Mouse (Mus musculus): ENCODE data around the gene Ubxn7. TPM values are rescaled to one million over a fixed set of nuclear protein-coding genes. Genes with fewer than 3 reads are reported as not detected.

Gene Ubxn7
- total RNA-seq, 2 experiments from 2014 or later: 52.1 to 58.9 TPM

DNA sequence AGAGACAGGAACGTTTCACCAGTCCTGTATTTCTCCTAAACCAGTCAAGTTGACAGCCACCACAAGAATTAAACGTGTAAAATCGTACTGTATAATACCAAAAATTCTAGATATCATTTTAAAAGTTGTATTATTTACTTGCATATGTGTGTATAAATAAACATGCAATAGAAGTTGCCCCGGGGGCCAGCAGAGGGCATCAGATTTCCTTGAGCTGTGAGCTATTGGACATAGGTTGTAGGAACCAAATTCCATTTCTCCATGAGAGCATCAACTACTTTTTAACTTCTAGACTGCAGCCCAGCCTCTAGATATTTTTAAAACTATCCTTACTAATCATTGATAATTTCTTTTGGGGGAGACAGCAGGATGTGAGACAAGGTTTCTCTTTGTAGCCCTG lies 39.3 kb downstream of the Ubxn7 start:
- peak; percentile 69; the same call in 1 of the 2 replicates for ATAC-seq (replicated peaks; ENCODE audit: low FRiP score, poor library complexity, severe bottlenecking)

DNA sequence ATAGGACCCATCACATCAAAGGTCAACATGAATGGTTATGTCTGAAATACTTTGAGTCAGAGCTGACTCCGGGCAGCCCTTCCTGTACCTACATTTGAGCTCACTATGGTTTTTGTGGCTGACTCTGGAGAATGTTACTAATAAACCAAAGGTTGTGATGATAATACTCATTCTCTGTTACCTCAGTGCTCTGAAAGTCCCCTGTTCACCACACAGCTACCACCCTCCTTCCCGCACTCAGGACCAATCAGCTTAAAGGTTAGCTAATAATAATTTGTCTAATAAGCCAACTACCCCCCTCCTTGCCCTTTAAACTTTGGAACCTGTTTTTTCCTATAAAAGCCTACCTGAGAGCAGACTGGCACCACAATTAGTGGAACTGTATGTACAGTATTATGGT lies 47.5 kb downstream of the Ubxn7 start:
- no peak for ATAC-seq (replicated peaks; ENCODE audit: low FRiP score, poor library complexity, severe bottlenecking)

DNA sequence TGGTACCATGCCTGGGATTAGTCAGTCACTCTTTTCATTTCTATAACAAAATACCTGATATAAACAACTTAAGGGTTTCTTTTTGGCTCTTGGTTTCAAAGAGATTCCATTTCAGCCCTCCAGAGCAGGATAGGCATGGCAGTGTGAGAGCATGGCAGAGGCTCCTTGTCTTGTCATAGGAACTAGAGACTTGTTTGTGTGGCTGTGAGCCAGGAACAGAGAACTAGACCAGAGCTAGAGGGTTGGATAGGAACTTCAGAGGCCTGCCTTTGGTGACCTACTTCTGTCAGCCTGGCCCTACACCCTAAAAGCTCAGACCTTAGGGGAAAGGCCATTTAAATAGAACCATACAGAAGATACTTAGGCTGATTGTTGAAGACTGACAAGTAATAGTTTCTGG lies 50.8 kb downstream of the Ubxn7 start:
- no peak for ATAC-seq (replicated peaks; ENCODE audit: low FRiP score, poor library complexity, severe bottlenecking)

DNA sequence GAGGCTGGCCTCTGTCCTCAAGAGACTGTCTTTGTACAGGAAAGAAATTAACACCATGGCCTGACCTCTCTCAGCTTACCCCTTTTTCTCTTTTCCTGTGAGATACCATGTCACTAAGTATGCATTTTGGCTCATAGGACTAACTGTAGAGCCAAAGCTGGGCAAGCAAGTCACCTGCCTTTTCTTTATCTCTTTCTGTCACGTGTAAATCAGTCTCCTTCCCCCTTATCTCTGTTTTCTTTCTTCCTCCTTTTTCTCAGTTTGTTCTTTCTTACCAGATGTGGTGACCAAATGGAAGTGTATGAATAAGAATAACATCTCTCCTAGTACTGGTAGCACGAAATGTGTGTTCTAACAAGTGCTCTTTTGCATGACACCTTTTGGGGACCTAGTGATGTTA lies 52.8 kb downstream of the Ubxn7 start:
- ATAC-seq (replicated peaks; ENCODE audit: low FRiP score, poor library complexity, severe bottlenecking): no peak

DNA sequence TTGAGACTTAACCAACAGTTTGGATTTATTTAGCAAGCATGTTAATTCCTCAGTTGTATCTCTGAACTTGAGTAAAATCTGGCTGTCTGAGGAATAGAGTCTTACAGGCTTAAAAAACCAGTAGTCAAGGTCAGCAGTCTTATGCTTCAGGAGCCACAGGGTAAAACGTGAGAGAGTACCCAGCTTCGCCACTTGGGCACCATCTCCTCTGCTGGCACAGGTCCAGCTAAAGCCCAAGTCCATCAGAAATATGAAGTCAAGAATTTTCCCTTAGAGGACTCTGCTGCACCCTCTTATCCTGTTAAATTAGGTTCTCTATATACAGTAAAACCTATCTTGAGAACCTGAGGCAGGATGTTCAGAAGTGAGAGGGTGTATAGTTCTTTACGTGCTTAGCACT lies 54.8 kb downstream of the Ubxn7 start:
- ATAC-seq (replicated peaks; ENCODE audit: low FRiP score, poor library complexity, severe bottlenecking): no peak

DNA sequence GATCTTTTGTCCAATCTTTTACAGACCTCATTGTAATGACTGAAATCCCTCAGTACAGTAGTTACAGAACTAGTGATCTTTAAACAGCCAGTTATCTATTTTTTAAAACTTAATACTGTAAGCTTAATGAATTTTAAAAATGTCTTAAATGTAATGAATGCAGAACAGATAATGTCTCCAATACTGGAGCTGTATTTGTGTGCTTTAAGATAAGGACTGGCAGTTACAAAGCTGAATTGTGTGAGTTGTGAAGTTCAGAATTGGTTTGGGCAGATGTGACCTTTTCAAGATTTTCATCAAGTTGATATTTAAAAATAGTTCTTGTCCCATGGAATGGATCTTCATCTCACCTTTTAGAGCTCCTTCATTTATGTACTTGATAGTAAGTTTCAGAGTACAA lies 57.0 kb downstream of the Ubxn7 start:
- no peak for ATAC-seq (replicated peaks; ENCODE audit: low FRiP score, poor library complexity, severe bottlenecking)

DNA sequence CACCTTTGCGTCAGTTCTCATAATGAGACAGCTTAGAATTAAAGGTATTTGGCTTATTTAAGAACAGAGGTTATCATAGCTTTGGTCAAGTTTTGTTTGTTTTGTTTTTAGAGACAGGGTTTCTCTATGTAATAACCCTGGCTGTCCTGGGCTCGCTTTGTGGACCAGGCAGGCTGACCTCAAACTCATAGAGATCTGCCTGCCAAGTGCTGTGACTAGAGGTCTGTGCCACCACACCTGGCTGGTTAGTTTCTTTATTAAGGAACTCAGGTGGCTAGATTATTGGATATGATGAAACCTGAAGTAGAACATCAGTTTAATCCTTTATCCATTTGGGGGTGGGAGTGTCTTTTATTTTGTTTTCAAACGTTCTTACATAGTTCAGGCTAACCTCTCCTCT lies 57.8 kb downstream of the Ubxn7 start:
- ATAC-seq (replicated peaks; ENCODE audit: low FRiP score, poor library complexity, severe bottlenecking): no peak

DNA sequence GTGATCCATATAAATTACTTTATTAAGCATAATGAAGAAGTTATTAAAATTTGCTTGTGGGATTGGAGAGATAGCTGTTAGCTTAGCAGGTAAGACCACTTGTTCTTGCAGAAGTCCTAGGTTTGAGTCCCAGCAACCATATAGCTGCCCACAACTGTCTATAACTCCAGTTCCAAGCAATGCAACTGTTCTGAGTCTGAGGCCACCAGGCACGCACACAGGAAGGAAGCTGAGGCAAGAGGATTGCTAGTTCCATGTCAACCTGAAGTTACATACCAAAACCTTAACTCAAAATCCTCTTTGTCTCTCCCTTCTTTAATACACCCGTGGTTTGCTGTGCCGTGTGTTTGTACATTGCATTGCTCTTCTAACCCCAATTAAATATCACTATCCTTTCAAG lies 58.8 kb downstream of the Ubxn7 start:
- ATAC-seq (replicated peaks; ENCODE audit: low FRiP score, poor library complexity, severe bottlenecking): no peak

DNA sequence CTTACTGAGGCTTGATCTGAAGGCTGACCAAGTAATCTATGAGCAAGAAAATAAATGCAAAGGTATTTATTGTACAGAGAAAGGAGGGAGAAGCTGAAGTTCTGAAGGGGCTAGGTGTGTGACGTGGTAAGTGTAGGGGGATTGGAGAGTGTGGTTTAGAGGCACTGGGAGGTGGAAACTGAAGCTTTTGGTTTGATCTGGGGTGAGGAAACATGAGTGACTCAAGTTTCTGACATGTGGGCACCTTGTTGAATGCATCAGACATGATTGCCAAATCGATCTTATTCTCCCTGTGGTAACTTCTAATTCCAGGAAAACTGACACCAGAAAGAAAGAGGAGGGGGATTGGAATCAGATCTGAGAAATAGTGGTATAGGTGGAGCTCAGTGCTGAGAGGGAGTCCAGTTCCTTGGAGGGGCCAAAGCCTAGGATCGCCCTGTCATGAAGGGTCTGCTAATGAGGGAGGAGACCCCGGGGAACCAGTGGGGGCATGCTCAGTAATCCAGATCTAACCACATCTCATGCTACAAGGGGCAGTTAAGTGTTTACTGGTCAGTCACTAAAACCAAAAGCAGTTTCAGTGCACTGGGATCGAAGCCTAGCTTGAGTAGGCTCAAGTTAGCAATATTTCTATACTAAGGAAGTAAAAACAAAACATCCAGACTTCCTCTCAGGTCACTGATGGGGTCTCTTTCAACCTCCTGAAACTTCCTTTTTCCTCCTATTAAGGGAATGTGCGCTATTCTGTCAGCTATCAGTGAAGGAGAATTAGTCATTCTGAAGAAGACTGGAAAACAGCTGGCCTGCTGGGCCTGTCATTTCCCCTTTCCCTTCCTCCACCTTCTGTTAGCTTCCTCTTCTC lies 63.9 kb downstream of the Ubxn7 start:
- ATAC-seq (replicated peaks; ENCODE audit: low FRiP score, poor library complexity, severe bottlenecking): no peak

DNA sequence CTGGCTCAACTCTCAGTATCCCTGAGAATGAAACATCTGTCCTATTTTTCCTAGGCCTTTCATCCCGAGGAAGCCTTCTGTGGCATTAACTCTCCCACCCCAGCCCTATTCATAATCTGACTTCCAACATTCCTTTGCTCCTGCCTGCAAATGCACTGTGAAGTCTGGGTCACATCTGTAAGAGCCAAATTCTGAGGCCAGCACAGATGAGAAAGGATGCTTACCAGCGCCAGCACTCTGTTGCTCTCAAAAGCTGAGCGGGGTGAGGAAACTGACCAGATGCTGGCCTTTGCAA lies 64.4 kb downstream of the Ubxn7 start:
- ATAC-seq (replicated peaks; ENCODE audit: low FRiP score, poor library complexity, severe bottlenecking): no peak

DNA sequence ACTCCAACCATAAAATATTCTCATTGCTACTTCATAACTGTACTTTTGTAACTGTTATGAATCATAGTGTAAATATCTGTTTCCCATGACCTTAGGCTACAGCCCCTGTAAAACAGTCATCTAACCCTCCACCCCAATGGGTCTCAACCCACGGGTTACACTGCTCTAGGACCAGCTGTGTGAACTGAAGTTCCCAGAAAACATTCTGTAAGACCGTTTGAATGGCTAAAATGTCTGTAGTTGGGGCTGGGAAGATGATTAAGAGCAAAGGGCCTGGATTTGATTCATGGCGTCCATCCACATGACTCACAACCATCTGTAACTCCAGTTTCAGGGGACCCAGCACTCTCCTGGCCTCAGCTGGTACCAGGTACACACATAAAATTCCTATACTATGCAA lies 66.1 kb downstream of the Ubxn7 start:
- ATAC-seq (replicated peaks; ENCODE audit: low FRiP score, poor library complexity, severe bottlenecking): no peak

DNA sequence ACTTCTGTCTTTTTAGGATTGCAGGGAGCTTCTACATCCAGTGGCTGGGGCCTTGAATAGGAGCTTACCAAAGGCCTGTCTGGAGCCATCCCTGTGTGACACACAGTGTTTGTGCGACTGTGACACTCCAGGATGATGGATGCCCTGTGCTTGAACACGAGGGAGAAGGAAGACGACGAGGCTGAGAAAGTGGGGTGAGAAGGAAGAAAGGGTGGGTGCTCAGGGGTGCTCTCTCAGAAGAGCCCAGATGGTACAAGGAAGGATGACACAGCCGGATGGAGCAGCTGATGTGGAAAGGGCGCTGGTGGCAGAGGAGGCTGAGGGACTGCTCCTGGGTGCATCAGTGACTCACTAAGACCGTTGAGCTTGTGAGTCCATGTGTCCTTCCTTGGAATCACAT lies 68.2 kb downstream of the Ubxn7 start, which contains the start of gene Tm4sf19:
TSS of gene Tm4sf19 (plus strand) at position 240 of the 400 bp plus-strand sequence.
- no peak for ATAC-seq (replicated peaks; ENCODE audit: low FRiP score, poor library complexity, severe bottlenecking)

DNA sequence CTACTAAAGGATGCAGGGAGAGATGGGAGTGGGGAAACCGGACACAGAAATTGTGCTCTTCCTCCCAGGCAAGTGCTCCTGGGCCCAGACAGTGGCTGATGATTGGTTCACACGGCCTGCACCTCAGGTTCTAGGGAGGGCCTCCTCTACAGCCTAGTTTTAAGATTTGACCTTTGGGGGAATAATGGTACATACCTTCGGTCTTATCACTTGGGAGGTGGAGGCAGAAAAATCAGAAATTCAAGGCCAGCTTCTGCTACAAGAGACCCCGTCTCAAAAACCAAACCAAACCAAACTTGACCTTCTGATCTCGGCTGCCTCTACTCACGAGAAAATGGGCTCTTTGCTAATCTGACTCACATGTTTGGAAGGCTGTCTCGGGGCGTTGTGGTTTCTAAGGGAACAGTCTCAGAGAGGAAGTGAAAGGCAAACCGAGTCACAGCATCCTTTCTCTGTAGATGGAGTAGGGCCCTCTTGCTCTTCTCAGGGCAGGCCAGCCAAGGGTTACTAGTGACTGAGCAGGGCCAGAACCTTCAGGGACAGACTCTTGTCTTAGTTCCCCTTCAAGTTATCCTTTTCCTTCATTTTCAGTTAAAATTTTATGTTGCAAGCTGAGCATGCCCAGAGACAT lies 69.4 kb downstream of the Ubxn7 start:
- no peak for ATAC-seq (replicated peaks; ENCODE audit: low FRiP score, poor library complexity, severe bottlenecking)

DNA sequence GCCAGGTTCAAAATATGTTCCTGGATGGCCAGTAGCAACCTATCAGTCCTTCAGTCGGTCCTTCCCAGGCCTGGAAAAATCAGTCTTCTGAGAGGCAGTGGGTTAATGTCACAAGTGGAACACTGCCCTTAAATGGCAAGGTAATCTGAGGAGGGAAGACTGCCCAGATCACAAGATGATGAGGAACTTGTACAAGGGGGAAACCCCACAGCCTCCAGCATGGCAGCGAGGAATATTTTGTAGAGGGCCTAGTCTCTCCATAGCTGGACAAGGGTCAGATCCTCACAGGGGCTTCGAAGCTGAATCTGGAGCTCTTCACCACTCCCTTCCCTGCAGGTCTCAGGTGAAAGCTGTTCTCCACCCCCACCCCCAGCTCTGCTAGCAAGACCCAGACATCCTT lies 70.8 kb downstream of the Ubxn7 start:
- ATAC-seq (replicated peaks; ENCODE audit: low FRiP score, poor library complexity, severe bottlenecking): no peak

DNA sequence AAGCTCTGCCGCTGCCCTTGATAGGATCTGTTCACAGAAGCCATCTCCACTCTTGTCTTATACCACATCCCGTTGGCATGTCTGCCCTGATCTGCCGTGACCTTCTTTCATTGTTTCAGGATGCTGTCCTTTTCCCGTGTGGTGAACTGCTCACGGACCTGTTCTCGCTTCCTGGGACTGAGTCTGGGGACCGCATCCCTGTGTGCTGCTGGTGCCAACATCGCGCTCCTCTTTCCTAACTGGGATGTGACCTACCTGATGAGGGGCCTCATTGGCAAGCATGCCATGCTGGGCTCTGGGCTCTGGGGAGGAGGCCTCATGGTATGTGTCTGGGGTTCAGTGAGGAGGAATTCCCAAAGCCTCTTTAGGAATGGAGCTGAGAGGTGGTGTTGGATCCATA lies 73.7 kb downstream of the Ubxn7 start:
- ATAC-seq (replicated peaks; ENCODE audit: low FRiP score, poor library complexity, severe bottlenecking): 0 out of 2 replicates have a peak, but pooled peaks have one; percentile 26

DNA sequence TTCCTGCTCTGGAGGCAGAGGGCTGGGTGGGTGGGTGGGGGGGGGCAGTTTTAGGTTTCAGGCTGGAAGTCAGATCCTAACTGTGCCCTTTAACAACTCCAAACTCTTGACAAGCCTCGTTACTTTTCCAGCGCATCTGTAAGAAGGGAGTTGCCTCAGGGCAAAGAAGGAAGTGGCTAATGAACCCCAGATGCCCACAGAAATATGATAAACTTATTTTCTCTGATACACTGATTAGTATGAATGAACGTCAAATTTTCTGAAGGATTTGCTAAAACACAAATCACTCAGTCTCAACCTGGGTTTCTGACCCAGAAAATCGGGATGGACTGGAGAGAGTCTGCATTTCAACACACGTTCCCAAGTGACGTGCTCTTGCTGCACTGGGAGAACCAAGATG lies 74.6 kb downstream of the Ubxn7 start:
- ATAC-seq (replicated peaks; ENCODE audit: low FRiP score, poor library complexity, severe bottlenecking): no peak

DNA sequence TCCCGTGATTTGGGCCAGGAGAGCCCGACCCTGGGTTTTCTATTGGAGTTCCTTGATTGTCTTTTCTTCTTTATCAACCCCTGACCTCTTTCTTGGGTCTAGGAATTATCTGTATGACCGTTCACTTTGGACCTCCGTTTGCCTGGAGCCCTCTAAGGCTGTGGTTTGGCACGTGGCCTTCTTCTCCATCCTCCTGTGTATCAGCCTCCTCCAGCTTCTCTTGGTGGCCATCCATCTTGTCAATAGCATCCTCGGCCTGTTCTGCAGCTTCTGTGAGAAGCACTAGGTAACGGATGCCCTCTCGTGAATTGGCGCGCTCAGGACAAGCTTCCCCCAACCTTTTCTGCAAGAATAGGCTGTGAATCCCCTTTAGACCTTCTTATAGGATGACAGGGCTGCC lies 75.7 kb downstream of the Ubxn7 start:
- ATAC-seq (replicated peaks; ENCODE audit: low FRiP score, poor library complexity, severe bottlenecking): no peak

DNA sequence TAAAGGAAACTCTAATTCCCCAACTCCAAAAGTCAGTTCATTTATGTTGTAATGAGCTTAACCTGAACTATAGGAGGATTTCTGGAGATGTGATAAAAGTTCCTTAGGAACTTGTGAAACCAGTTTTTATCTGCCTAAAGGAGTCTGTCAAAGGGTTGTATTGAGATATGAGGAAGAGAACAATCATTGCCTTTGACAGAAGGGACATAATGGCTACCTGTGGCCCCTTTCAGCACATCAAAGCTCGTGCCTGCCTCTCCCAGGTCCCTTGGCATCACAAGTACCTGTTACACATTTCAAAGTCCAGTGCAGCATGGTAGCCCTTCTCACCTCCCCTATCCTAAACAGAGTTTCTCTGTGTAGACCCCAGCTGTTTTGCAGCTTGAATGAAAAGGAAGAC lies 85.4 kb downstream of the Ubxn7 start:
- no peak for ATAC-seq (replicated peaks; ENCODE audit: low FRiP score, poor library complexity, severe bottlenecking)

DNA sequence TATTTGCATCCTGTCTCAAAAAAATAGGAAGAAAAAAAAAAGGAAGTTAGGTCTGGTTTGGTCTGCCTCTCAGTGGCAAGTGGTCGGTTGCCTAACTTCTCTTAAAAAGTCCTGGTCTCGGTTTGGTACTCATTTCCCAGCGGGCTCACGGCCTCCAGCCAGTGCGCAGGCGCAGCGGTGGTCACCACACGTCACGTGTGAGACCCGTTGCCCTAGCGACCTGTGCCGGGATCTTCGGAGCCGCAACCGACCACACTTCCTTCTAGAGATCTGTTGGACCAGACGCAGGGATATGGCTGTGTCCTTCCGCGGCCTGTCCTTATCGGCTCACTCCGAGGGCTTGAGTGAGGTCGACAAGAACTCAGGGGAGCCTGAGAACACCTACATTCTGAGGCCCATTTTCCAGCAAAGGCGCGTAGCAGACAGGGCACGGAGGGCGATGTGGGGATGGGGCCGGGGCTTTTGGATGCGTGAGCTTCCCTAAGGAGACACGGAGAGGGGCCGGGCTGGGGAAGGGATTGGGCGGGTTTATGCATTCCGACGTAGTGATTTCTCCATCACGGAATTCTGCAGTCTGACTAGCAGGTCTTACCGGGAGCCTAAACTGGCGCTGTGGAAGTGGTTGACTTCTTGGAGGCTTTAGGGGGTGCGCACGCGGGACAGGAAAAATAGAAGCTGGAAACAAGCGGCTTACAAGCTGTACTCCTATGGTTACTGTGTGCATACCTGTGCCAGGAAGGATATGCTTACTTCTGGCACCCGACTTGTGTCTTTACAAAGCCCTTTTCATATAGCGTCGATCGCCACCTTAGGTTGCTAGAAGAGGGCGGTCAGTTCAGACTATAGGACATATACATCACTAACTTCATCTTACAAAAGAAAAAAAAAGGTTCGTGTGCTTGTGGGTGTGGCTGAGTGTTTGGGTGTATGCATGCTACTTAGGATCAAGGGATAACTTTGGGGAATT lies 87.7 kb downstream of the Ubxn7 start, which contains the start of gene Tctex1d2:
TSS of gene Tctex1d2 (plus strand) at position 186 of the 967 bp plus-strand sequence.
- ATAC-seq (replicated peaks; ENCODE audit: low FRiP score, poor library complexity, severe bottlenecking): peak; percentile 96

DNA sequence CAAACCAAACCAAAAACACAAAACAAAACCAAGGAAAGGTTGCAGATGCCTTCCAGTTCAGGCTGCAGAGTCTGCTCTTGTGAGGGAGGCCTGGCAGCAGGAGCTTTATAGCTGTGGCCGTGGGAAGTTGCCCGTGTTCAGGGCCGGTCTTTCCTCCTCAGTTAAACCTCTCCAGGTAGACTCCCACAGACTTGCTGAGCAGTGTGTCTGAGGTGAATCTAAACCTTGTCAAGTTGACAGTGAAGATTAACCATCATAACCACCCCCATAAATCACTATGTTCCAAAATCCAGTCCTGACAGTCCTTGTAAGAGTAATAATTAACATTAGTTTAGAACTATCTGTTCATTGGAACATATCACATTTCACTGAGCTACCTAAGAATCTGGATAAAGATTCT lies 95.4 kb downstream of the Ubxn7 start:
- no peak for ATAC-seq (replicated peaks; ENCODE audit: low FRiP score, poor library complexity, severe bottlenecking)

Data from erythroblast, adult 5-6 weeks (primary cell).